Mouse (Mus musculus) hindbrain, embryonic 16.5 days (tissue): ENCODE data around the gene Gdf7. TPM values are rescaled to one million over a fixed set of nuclear protein-coding genes. Genes with fewer than 3 reads are reported as not detected.

Experiments
- ATAC-seq: fragments of 200-750 bp; cut with Nextera tagmentation; 2 replicates; pipeline ENCODE4 v1.8.0; 2017; ENCODE audit warnings: moderate TSS enrichment, moderate library complexity
- H3K27ac ChIP-seq: fragments of 300-500 bp; sonication (generic); 2 replicates; pipeline ENCODE4 v1.5.1; 2014; ENCODE audit warnings: low read depth, mild to moderate bottlenecking, control low read depth, low read length, moderate library complexity
- H3K27me3 ChIP-seq: fragments of 300-500 bp; sonication (generic); replicated peaks from 2 replicates; pipeline ENCODE4 v1.6.1; 2014; ENCODE audit warnings: low read length; ENCODE audit not compliant: control insufficient read depth, insufficient read depth
- H3K36me3 ChIP-seq: fragments of 300-500 bp; sonication (generic); 2 replicates; pipeline ENCODE4 v1.6.1; 2014; ENCODE audit warnings: mild to moderate bottlenecking, low read length, moderate library complexity, mixed read lengths; ENCODE audit not compliant: control insufficient read depth, insufficient read depth
- H3K4me1 ChIP-seq: fragments of 300-500 bp; sonication (generic); 2 replicates; pipeline ENCODE4 v1.6.1; 2014; ENCODE audit warnings: low read depth, low read length; ENCODE audit not compliant: control insufficient read depth, insufficient read depth
- H3K4me2 ChIP-seq: fragments of 300-500 bp; sonication (generic); 2 replicates; pipeline ENCODE4 v1.6.1; 2014; ENCODE audit warnings: mild to moderate bottlenecking, low read length, control low read depth, moderate library complexity
- H3K4me3 ChIP-seq: fragments of 300-500 bp; sonication (generic); 2 replicates; pipeline ENCODE4 v1.5.1; 2014; ENCODE audit warnings: mild to moderate bottlenecking, low read length, control low read depth, moderate library complexity
- H3K9ac ChIP-seq: fragments of 300-500 bp; sonication (generic); 2 replicates; pipeline ENCODE4 v1.6.1; 2014; ENCODE audit warnings: low read depth, mild to moderate bottlenecking, control low read depth, low read length, moderate library complexity
- H3K9me3 ChIP-seq: fragments of 300-500 bp; sonication (generic); 2 replicates; pipeline ENCODE4 v1.6.1; 2014; ENCODE audit warnings: mild to moderate bottlenecking, low read length, moderate library complexity; ENCODE audit not compliant: control insufficient read depth
- WGBS: fragments of 180-500 bp; shearing (Covaris S2); extraction: QIAGEN DNeasy Blood & Tissue Kit; methylation state at CpG from one replicate; pipeline ENCODE4 v1.1.7; 2014; 5-methylcytosine and 5-hydroxymethylcytosine counted together
- polyA plus RNA-seq: library from polyadenylated mRNA; unstranded; fragments of >200 nt; fragmentation: Nextera tagmentation; extraction: Ambion mirVana; gene quantifications from 2 replicates; pipeline ENCODE4 v1.2.1, GENCODE M21; 2015

Gene Gdf7
- polyA plus RNA-seq: 0.28 and 0.29 TPM in 2 replicates

GRCm38 (mm10) chr12:8301841-8302431 is at the start of gene Gdf7:
Gene Gdf7, minus strand, starts transcription at chr12:8301954.
- peak; percentile 53 for ATAC-seq
- H3K36me3 ChIP-seq: no peaks in the 10 kb centered on the region
- WGBS: 2% methylated on average over 52 of the region's 53 CpGs
- peaks cover 27% of the 10 kb centered on the region for H3K4me1 ChIP-seq
- H3K4me3 ChIP-seq: peak within 1 kb of the TSS; percentile 48
- peak within 1 kb of the TSS; percentile 75 for H3K4me2 ChIP-seq
- peak within 1 kb of the TSS; percentile 56 for H3K9ac ChIP-seq
- peaks cover 64% of the 10 kb centered on the region for H3K27me3 ChIP-seq
- H3K27ac ChIP-seq: no peak within 1 kb of the TSS
- H3K9me3 ChIP-seq: no peaks in the 10 kb centered on the region

GRCm38 (mm10) chr12:8351025-8351903 is 49.5 kb upstream of the Gdf7 start:
- H3K9ac ChIP-seq: no peak overlapping the region
- H3K4me2 ChIP-seq: no peak overlapping the region
- no peak overlapping the region for H3K4me3 ChIP-seq
- 44% methylated on average over 4 of the region's 4 CpGs for WGBS
- no peaks in the 10 kb centered on the region for H3K9me3 ChIP-seq
- no peaks in the 10 kb centered on the region; the same call in 1 of the 2 replicates for H3K4me1 ChIP-seq
- no peak for ATAC-seq
- H3K36me3 ChIP-seq: no peaks in the 10 kb centered on the region
- no peak overlapping the region for H3K27ac ChIP-seq
- no peaks in the 10 kb centered on the region for H3K27me3 ChIP-seq

GRCm38 (mm10) chr12:8348733-8349513 is 47.2 kb upstream of the Gdf7 start:
- H3K4me1 ChIP-seq: no peaks in the 10 kb centered on the region; the same call in 1 of the 2 replicates
- ATAC-seq: no peak
- H3K36me3 ChIP-seq: no peaks in the 10 kb centered on the region
- H3K9ac ChIP-seq: no peak overlapping the region
- no peaks in the 10 kb centered on the region for H3K9me3 ChIP-seq
- H3K4me3 ChIP-seq: no peak overlapping the region
- no peak overlapping the region for H3K4me2 ChIP-seq
- no peaks in the 10 kb centered on the region for H3K27me3 ChIP-seq
- no peak overlapping the region for H3K27ac ChIP-seq
- WGBS: 65% methylated on average over 9 of the region's 9 CpGs

- WGBS: 73% methylated on average over 8 of the region's 8 CpGs
- no peak overlapping the region for H3K27ac ChIP-seq
- H3K27me3 ChIP-seq: no peaks in the 10 kb centered on the region
- no peak overlapping the region for H3K4me2 ChIP-seq
- H3K36me3 ChIP-seq: peaks cover 4% of the 10 kb centered on the region; the same call in 1 of the 2 replicates
- no peak overlapping the region for H3K4me3 ChIP-seq
- H3K4me1 ChIP-seq: no peaks in the 10 kb centered on the region; the same call in 1 of the 2 replicates
- ATAC-seq: peak; percentile 40; the same call in 1 of the 2 replicates
- no peak overlapping the region for H3K9ac ChIP-seq
- H3K9me3 ChIP-seq: no peaks in the 10 kb centered on the region
Observed at GRCm38 (mm10) chr12:8347746-8348462, 46.1 kb upstream of the Gdf7 start.

- Histone ChIP-seq H3K4me3 (no peak overlapping the region), H3K36me3 (peaks cover 14% of the 10 kb centered on the region), H3K9me3 (no peaks in the 10 kb centered on the region), H3K9ac (no peak overlapping the region), H3K27ac (0 out of 2 replicates have a peak overlapping the region, but pooled peaks have one; percentile 18), H3K27me3 (no peaks in the 10 kb centered on the region), H3K4me1 (no peaks in the 10 kb centered on the region; the same call in 1 of the 2 replicates), H3K4me2 (no peak overlapping the region)
- WGBS: 95% methylated on average over 5 of the region's 5 CpGs
- ATAC-seq: no peak
Observed at GRCm38 (mm10) chr12:8345539-8345938, 43.8 kb upstream of the Gdf7 start.

- H3K9me3 ChIP-seq: no peaks in the 10 kb centered on the region
- WGBS: 68% methylated on average over 9 of the region's 9 CpGs
- no peaks in the 10 kb centered on the region for H3K27me3 ChIP-seq
- no peak overlapping the region for H3K4me3 ChIP-seq
- 0 out of 2 replicates have a peak, but pooled peaks have one; percentile 16 for ATAC-seq
- 0 out of 2 replicates have a peak overlapping the region, but pooled peaks have one; percentile 18 for H3K27ac ChIP-seq
- H3K4me2 ChIP-seq: no peak overlapping the region
- H3K36me3 ChIP-seq: peaks cover 14% of the 10 kb centered on the region
- H3K9ac ChIP-seq: no peak overlapping the region
- H3K4me1 ChIP-seq: no peaks in the 10 kb centered on the region; the same call in 1 of the 2 replicates
Observed at GRCm38 (mm10) chr12:8344897-8345296, 43.1 kb upstream of the Gdf7 start.

GRCm38 (mm10) chr12:8343381-8343780 is 41.6 kb upstream of the Gdf7 start:
- Histone ChIP-seq H3K4me2 (no peak overlapping the region), H3K4me3 (no peak overlapping the region), H3K27me3 (no peaks in the 10 kb centered on the region), H3K36me3 (peaks cover 14% of the 10 kb centered on the region), H3K9me3 (no peaks in the 10 kb centered on the region), H3K9ac (no peak overlapping the region), H3K27ac (no peak overlapping the region), H3K4me1 (peaks cover 2% of the 10 kb centered on the region; the same call in 1 of the 2 replicates)
- WGBS: 95% methylated on average over 3 of the region's 3 CpGs
- ATAC-seq: no peak

GRCm38 (mm10) chr12:8341008-8341407 is 39.3 kb upstream of the Gdf7 start:
- no peaks in the 10 kb centered on the region for H3K27me3 ChIP-seq
- no peak overlapping the region for H3K9ac ChIP-seq
- ATAC-seq: no peak
- peaks cover 4% of the 10 kb centered on the region; the same call in 1 of the 2 replicates for H3K4me1 ChIP-seq
- no peak overlapping the region for H3K4me3 ChIP-seq
- no peaks in the 10 kb centered on the region for H3K9me3 ChIP-seq
- no peak overlapping the region for H3K4me2 ChIP-seq
- peaks cover 18% of the 10 kb centered on the region for H3K36me3 ChIP-seq
- 92% methylated on average over 6 of the region's 6 CpGs for WGBS
- H3K27ac ChIP-seq: no peak overlapping the region
